Mouse (Mus musculus): Measurements from ENCODE around the gene Gm49354. TPM values are rescaled to one million over a fixed set of nuclear protein-coding genes. Genes with fewer than 3 reads are reported as not detected.
A peak's percentile ranks its signal among the peaks of the same experiment; 100 is the strongest.
"Not testable (repeated sequence)": the region's sequence is repeated elsewhere in the genome, so short reads cannot be mapped to it uniquely, and the experiment has no call there.

Gm49354 gene
- polyA plus RNA-seq, 1 experiment from 2014 or later: not detected

GRCm38 (mm10) chr13:59762791-59763190, 19.3 kb downstream of the Gm49354 start:
- ATAC-seq (replicated peaks; ENCODE audit: low FRiP score): no peak
- H3K4me1 ChIP-seq: peaks cover 27% of the 10 kb centered on the region
- H3K9me3 ChIP-seq (replicated peaks): no peaks in the 10 kb centered on the region
- no peak overlapping the region for H3K27ac ChIP-seq
- peaks cover 55% of the 10 kb centered on the region for H3K36me3 ChIP-seq
- H3K27me3 ChIP-seq: no peaks in the 10 kb centered on the region
- WGBS: 93% methylated on average over 7 of the region's 7 CpGs
- H3K4me3 ChIP-seq (replicated peaks): no peak overlapping the region
- H3K9ac ChIP-seq: no peak overlapping the region
- no peak overlapping the region for H3K4me2 ChIP-seq

DNA sequence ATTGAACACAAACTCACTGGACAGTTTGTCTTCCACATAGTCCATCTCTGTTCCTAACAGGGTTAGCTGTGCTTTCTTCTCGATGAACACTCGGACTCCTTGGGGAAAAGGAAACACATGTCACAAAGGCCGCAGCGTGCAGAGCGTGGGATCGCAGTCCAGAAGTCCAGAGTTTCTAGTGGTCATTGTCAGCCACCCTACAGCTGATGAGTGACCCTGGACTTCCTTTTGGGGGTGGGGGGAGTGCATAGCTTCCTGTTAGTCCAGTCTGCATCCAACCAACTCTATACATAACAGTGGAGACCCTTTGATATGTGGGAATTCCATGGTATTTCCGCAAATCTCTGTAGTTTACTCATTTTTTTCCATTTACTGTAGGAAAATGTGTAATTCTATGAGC, 25.1 kb downstream of the Gm49354 start:
- ATAC-seq (replicated peaks; ENCODE audit: low FRiP score): no peak
- Histone ChIP-seq H3K36me3 (peaks cover 69% of the 10 kb centered on the region), H3K4me1 (0 out of 2 replicates have a peak, but pooled peaks cover 3% of the 10 kb centered on the region), H3K27me3 (no peaks in the 10 kb centered on the region), H3K9me3 (replicated peaks) (no peaks in the 10 kb centered on the region), H3K9ac (no peak overlapping the region), H3K4me2 (no peak overlapping the region), H3K27ac (0 out of 2 replicates have a peak overlapping the region, but pooled peaks have one; percentile 14), H3K4me3 (replicated peaks) (no peak overlapping the region)
- WGBS: 74% methylated on average over 7 of the region's 7 CpGs

DNA sequence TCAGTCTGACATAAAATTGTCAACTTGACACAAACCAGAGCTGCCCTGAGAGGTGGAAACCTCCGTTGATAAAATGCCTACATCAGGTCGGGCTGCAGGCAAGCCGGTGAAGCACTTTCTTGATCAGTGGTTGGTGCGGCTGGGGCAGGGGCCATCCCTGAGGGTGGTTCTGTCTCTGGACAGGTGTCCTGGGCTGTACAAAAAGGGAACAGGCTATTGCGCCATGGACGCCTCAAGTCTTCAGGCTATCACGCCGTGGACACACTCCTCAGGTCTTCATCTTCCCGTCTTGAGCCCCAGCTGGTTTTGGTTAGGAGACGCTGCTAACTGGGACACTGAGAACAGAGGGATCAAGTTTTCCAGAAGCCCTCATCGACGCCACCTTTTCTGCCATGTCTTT, 31.7 kb downstream of the Gm49354 start:
- H3K4me1 ChIP-seq: no peaks in the 10 kb centered on the region
- 79% methylated on average over 12 of the region's 12 CpGs for WGBS
- H3K36me3 ChIP-seq: peaks cover 15% of the 10 kb centered on the region
- no peaks in the 10 kb centered on the region for H3K27me3 ChIP-seq
- no peak overlapping the region for H3K9ac ChIP-seq
- no peak overlapping the region for H3K4me3 ChIP-seq (replicated peaks)
- no peak overlapping the region for H3K27ac ChIP-seq
- no peak overlapping the region for H3K4me2 ChIP-seq
- no peaks in the 10 kb centered on the region for H3K9me3 ChIP-seq (replicated peaks)
- no peak for ATAC-seq (replicated peaks; ENCODE audit: low FRiP score)

GRCm38 (mm10) chr13:59746711-59747110, 35.3 kb downstream of the Gm49354 start, which contains the start of gene 1700014D04Rik:
1700014D04Rik (minus strand) TSS chr13:59746752.
- Histone ChIP-seq H3K9ac (no peak within 1 kb of the TSS), H3K9me3 (replicated peaks) (no peaks in the 10 kb centered on the region), H3K36me3 (no peaks in the 10 kb centered on the region), H3K27ac (no peak within 1 kb of the TSS), H3K4me1 (no peaks in the 10 kb centered on the region), H3K4me2 (no peak within 1 kb of the TSS), H3K27me3 (no peaks in the 10 kb centered on the region), H3K4me3 (replicated peaks) (no peak within 1 kb of the TSS)
- 79% methylated on average over 9 of the region's 9 CpGs for WGBS
- ATAC-seq (replicated peaks; ENCODE audit: low FRiP score): 0 out of 2 replicates have a peak, but pooled peaks have one; percentile 15

- no peaks in the 10 kb centered on the region for H3K9me3 ChIP-seq (replicated peaks)
- H3K27me3 ChIP-seq: no peaks in the 10 kb centered on the region
- no peak overlapping the region for H3K4me2 ChIP-seq
- H3K9ac ChIP-seq: no peak overlapping the region
- WGBS: 66% methylated on average over 6 of the region's 6 CpGs
- H3K36me3 ChIP-seq: no peaks in the 10 kb centered on the region
- 0 out of 2 replicates have a peak, but pooled peaks have one; percentile 29 for ATAC-seq (replicated peaks; ENCODE audit: low FRiP score)
- no peak overlapping the region for H3K27ac ChIP-seq
- no peaks in the 10 kb centered on the region for H3K4me1 ChIP-seq
- no peak overlapping the region for H3K4me3 ChIP-seq (replicated peaks)
Measured at GRCm38 (mm10) chr13:59746164-59746563, 35.9 kb downstream of the Gm49354 start.

GRCm38 (mm10) chr13:59745462-59745861, 36.6 kb downstream of the Gm49354 start:
- no peak for ATAC-seq (replicated peaks; ENCODE audit: low FRiP score)
- Histone ChIP-seq H3K9me3 (replicated peaks) (no peaks in the 10 kb centered on the region), H3K4me1 (no peaks in the 10 kb centered on the region), H3K9ac (no peak overlapping the region), H3K27me3 (no peaks in the 10 kb centered on the region), H3K4me2 (no peak overlapping the region), H3K4me3 (replicated peaks) (no peak overlapping the region), H3K27ac (no peak overlapping the region), H3K36me3 (no peaks in the 10 kb centered on the region)
- 88% methylated on average over 6 of the region's 6 CpGs for WGBS

- ATAC-seq (replicated peaks; ENCODE audit: low FRiP score): no peak
- WGBS: 78% methylated on average over 10 of the region's 10 CpGs
Measured at GRCm38 (mm10) chr13:59741697-59742096, 40.3 kb downstream of the Gm49354 start.

DNA sequence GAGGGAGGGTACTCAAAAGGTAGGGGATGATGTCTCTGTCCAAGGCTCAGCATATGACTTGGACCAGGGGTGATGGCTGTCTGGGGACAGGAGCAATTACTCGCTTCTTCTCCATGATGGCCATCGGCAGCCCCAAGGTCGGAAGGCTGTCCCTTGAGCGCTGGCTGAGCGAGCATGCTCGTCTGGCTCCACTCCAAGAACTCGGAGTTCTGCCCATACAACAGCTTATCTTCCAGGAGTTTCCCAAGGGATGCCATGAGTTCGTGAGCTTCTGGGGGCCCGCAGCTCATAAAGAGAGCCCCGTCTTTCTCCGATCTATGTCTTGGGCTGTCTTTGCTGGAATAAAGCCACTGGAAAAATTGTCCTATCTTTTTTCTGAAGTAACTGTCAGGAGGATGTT, 40.9 kb downstream of the Gm49354 start:
- Histone ChIP-seq H3K4me2 (no peak overlapping the region), H3K9ac (no peak overlapping the region), H3K4me3 (replicated peaks) (no peak overlapping the region), H3K27me3 (no peaks in the 10 kb centered on the region), H3K9me3 (replicated peaks) (no peaks in the 10 kb centered on the region), H3K27ac (no peak overlapping the region), H3K4me1 (no peaks in the 10 kb centered on the region), H3K36me3 (no peaks in the 10 kb centered on the region)
- no peak for ATAC-seq (replicated peaks; ENCODE audit: low FRiP score)
- 81% methylated on average over 11 of the region's 11 CpGs for WGBS

More at GRCm38 (mm10) chr13:59741697-59742096, 40.3 kb downstream of the Gm49354 start:
- Histone ChIP-seq H3K27ac (no peak overlapping the region), H3K9ac (no peak overlapping the region), H3K36me3 (no peaks in the 10 kb centered on the region), H3K4me3 (replicated peaks) (no peak overlapping the region), H3K9me3 (replicated peaks) (no peaks in the 10 kb centered on the region), H3K4me2 (no peak overlapping the region), H3K4me1 (no peaks in the 10 kb centered on the region), H3K27me3 (no peaks in the 10 kb centered on the region)

DNA sequence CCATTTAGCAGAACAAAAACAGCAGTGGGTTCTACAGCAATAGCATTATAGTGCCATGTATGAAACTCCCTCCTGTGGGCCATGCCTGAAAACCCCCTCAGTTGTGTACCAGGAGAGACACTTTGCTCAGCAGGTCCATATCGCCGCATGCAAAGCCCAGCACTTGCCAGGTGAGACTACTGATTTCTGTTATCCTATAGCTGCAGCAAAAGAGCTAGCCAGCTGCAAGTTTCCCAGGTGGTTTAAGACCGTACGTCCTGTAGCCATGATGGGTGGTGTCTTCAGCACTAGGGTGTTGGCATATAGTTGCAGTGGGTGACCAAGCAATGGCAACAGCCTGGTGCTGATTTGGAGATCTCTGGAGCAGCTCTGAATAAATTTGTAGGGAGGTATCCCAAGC, 42.6 kb downstream of the Gm49354 start:
- 92% methylated on average over 4 of the region's 4 CpGs for WGBS
- H3K36me3 ChIP-seq: no peaks in the 10 kb centered on the region
- no peak overlapping the region for H3K4me2 ChIP-seq

GRCm38 (mm10) chr13:59738455-59738854, 43.6 kb downstream of the Gm49354 start:
- no peaks in the 10 kb centered on the region for H3K4me1 ChIP-seq
- H3K4me2 ChIP-seq: no peak overlapping the region
- no peaks in the 10 kb centered on the region for H3K9me3 ChIP-seq (replicated peaks)
- H3K4me3 ChIP-seq (replicated peaks): no peak overlapping the region
- no peaks in the 10 kb centered on the region for H3K36me3 ChIP-seq
- ATAC-seq (replicated peaks; ENCODE audit: low FRiP score): peak; percentile 40; the same call in 1 of the 2 replicates
- WGBS: 85% methylated on average over 2 of the region's 2 CpGs
- no peak overlapping the region for H3K9ac ChIP-seq
- H3K27ac ChIP-seq: no peak overlapping the region
- H3K27me3 ChIP-seq: no peaks in the 10 kb centered on the region

More for the DNA sequence above, 42.6 kb downstream of the Gm49354 start:
- Histone ChIP-seq H3K27me3 (no peaks in the 10 kb centered on the region), H3K27ac (no peak overlapping the region), H3K9ac (no peak overlapping the region), H3K9me3 (replicated peaks) (no peaks in the 10 kb centered on the region), H3K4me3 (replicated peaks) (no peak overlapping the region), H3K4me1 (no peaks in the 10 kb centered on the region)
- no peak for ATAC-seq (replicated peaks; ENCODE audit: low FRiP score)

DNA sequence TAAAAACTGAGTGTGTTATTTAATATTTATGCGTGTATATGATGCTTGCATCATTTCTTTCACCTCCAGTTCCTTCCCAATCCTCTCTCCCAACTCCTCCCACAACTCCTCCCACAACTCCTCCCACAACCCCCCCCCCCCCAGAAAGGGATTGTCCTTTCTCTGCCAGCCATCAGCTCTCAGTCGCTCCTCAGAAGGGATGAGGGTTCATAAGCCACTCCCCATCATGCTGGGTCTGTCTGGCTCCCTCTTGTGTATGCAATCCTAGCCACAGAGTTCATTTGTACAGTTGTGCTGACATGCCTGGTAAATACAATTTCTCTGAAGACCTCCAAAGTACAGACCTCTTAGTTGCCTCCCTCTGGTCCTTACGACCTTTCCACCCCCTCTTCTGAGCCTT, 46.9 kb downstream of the Gm49354 start:
- no peaks in the 10 kb centered on the region for H3K27me3 ChIP-seq

DNA sequence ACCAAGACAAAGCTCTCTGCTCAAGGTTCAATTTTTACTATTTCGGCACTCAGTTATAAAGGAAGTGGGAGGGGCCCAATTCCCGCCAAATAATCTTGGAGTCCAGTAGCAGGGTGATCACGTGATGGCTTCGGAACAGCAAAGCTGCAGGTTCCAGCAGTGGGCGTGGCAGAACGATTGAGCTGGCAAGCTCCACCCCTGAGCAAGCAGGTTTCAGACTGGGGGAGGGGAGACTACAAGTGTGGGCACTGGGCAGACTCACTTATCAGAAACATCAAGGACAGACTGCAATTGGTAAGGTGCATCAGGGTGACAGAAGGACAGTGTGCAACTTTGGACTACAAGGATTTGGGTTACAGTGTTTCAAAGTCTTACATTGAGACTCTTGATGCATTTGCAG, 47.7 kb downstream of the Gm49354 start:
- not testable (repeated sequence) for H3K4me3 ChIP-seq (replicated peaks); H3K4me1 ChIP-seq; H3K36me3 ChIP-seq; H3K27me3 ChIP-seq; H3K4me2 ChIP-seq; H3K27ac ChIP-seq; ATAC-seq (replicated peaks; ENCODE audit: low FRiP score); H3K9me3 ChIP-seq (replicated peaks); H3K9ac ChIP-seq
- 32% methylated on average over 6 of the region's 6 CpGs for WGBS

More for the DNA sequence above, 46.9 kb downstream of the Gm49354 start:
- WGBS: 29% methylated on average over 3 of the region's 3 CpGs
- Histone ChIP-seq H3K4me1 (no peaks in the 10 kb centered on the region), H3K9me3 (replicated peaks) (no peaks in the 10 kb centered on the region), H3K27ac (no peak overlapping the region), H3K36me3 (no peaks in the 10 kb centered on the region), H3K4me2 (no peak overlapping the region), H3K4me3 (replicated peaks) (no peak overlapping the region), H3K9ac (no peak overlapping the region)
- ATAC-seq (replicated peaks; ENCODE audit: low FRiP score): 0 out of 2 replicates have a peak, but pooled peaks have one; percentile 57

DNA sequence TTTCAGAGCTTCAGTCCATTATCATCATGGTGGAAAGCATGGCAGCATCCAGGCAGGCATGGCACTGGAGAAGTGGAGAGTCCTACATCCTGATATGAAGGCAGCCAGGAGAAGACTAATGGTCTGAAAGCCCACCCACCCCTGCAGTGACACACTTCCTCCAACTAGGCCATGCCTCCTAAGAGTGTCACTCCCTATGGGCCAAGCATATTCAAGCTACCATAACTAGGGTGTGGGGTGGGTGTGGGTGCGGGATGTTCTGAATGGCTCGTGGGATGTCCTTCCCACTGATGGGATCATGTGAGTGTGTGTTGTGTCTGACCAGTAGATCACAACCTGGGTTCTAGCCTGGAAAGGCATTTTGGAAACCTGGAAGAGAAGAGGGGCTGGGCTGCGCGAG, 48.1 kb downstream of the Gm49354 start:
- no peak overlapping the region for H3K27ac ChIP-seq
- no peaks in the 10 kb centered on the region for H3K9me3 ChIP-seq (replicated peaks)
- H3K36me3 ChIP-seq: no peaks in the 10 kb centered on the region
- 83% methylated on average over 4 of the region's 4 CpGs for whole genome bisulfite sequencing
- no peak overlapping the region for H3K4me2 ChIP-seq
- no peak overlapping the region for H3K4me3 ChIP-seq (replicated peaks)
- no peaks in the 10 kb centered on the region for H3K27me3 ChIP-seq
- no peaks in the 10 kb centered on the region for H3K4me1 ChIP-seq
- ATAC-seq (replicated peaks; ENCODE audit: low FRiP score): no peak
- H3K9ac ChIP-seq: no peak overlapping the region
